Mouse (Mus musculus): ENCODE results near the gene Ndufv3.

GRCm38 (mm10) chr17:31525816-31526215 lies 5.9 kb downstream of the Ndufv3 start:
- TF ChIP-seq CTCF (conservative IDR thresholded peaks at IDR 0.05; ENCODE audit: insufficient read depth, insufficient read length, low read depth, low read length) (no peak), POLR2A (IDR thresholded peaks at IDR 0.05; ENCODE audit: low read depth, low read length) (no peak)

Measured in kidney, adult 2 months (tissue).